Mouse (Mus musculus) testis, adult 2 months (tissue): ENCODE data around the gene Zfand5. TPM values are rescaled to one million over a fixed set of nuclear protein-coding genes. Genes with fewer than 3 reads are reported as not detected.
"Not testable (repeated sequence)": the region's sequence is repeated elsewhere in the genome, so short reads cannot be mapped to it uniquely, and the experiment has no call there.

Experiments used
- H3K27ac ChIP-seq: fragments of 200-500 bp; 2 replicates; pipeline ENCODE4 v1.5.1; 2012; ENCODE audit warnings: low read depth, low read length; ENCODE audit not compliant: control insufficient read depth, insufficient read depth
- H3K27me3 ChIP-seq: fragments of 200-500 bp; 2 replicates; pipeline ENCODE4 v1.6.1; 2012; ENCODE audit warnings: mild to moderate bottlenecking, low read length, moderate library complexity; ENCODE audit not compliant: control insufficient read depth, insufficient read depth
- H3K36me3 ChIP-seq: fragments of 200-500 bp; 2 replicates; pipeline ENCODE4 v1.6.1; 2012; ENCODE audit warnings: mild to moderate bottlenecking, low read length; ENCODE audit not compliant: control insufficient read depth, insufficient read depth
- H3K4me1 ChIP-seq: fragments of 200-500 bp; 2 replicates; pipeline ENCODE4 v1.6.1; 2012; ENCODE audit warnings: low read length; ENCODE audit not compliant: control insufficient read depth, insufficient read depth
- H3K4me3 ChIP-seq: fragments of 200-500 bp; 2 replicates; pipeline ENCODE4 v1.5.1; 2012; ENCODE audit warnings: low read depth, mild to moderate bottlenecking, low read length, moderate library complexity, mixed read lengths; ENCODE audit not compliant: control insufficient read depth
- CTCF ChIP-seq: fragments of 200-500 bp; IDR thresholded peaks from 2 replicates; pipeline ENCODE4 v1.5.1; 2012; ENCODE audit warnings: low read depth, mild to moderate bottlenecking, inconsistent platforms, low read length, moderate library complexity; ENCODE audit not compliant: control insufficient read depth, insufficient read depth, insufficient replicate concordance
- POLR2A ChIP-seq: fragments of 200-500 bp; IDR thresholded peaks from 2 replicates; pipeline ENCODE4 v1.6.1; 2012; ENCODE audit warnings: low read depth, mild to moderate bottlenecking, inconsistent platforms, low read length, moderate library complexity; ENCODE audit not compliant: control insufficient read depth
- polyA plus RNA-seq: library from polyadenylated mRNA; depleted of rRNA; stranded (reverse); fragments of >200 nt; gene quantifications from 2 replicates; pipeline ENCODE4 v1.2.3, GENCODE M21; 2012; rRNA removed

The Zfand5 gene
- polyA plus RNA-seq, result 7.5 and 10.3 TPM in 2 replicates

DNA sequence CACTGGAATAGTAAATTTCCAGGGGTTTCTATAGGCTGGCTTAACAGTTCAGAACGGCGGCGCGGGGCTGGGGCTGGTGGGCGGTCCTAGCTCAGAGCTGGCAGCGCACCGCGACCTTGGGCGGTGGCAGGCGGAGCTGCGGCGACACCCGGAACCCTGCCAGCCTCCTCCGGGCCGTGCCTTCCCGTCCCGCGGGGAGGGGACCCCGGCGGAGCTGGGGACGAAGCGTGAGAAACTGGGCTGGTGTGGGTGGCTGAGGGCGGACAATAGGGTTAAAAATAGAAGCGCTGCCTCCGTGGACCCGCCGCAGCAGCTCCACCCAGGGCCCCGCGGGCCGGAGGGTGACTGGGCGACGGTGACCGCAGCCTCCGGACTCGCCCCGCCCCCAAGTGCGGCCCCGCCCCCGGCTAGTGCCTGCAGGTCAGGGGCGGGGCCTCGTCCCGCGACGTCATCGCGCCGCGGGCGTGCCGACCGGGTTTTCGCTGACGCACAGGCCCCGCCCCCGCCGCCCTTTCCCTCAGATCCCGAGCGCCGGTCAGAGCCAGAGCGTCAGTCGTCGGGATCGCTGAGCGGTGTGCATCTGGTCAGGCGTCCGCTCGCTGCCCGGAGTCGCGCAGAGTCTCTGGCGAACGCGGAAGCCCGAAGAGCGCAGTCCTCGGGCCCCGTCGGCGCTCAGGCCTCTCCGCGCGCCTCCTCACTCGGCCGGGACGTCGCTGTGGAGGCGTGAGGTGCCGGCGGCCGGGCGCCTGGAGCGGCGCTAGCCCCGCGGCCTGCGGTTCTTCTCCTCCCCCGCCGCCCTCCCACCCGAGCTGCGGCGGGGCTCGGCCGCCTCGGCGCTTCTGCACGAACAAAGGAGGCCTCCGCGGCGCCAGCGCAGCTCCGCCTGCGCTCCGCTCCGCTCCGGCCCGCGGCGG is at the start of gene Zfand5:
Gene Zfand5 (plus strand): TSS at position 538 of the 914 bp plus-strand sequence.
- peak; percentile 99 for TF ChIP-seq POLR2A
- TF ChIP-seq CTCF, result 0 out of 2 replicates have a peak, but pooled peaks have one; percentile 1
- peak within 1 kb of the TSS; percentile 95 for H3K4me3 ChIP-seq
- no peaks in the 10 kb centered on the region; the same call in 1 of the 2 replicates for H3K4me1 ChIP-seq
- H3K27ac ChIP-seq, result peak within 1 kb of the TSS; percentile 97
- no peaks in the 10 kb centered on the region for H3K27me3 ChIP-seq
- H3K36me3 ChIP-seq, result no peaks in the 10 kb centered on the region

GRCm38 (mm10) chr19:21227131-21227530 is 44.9 kb upstream of the Zfand5 start:
- H3K4me1 ChIP-seq, result no peaks in the 10 kb centered on the region
- no peak overlapping the region for H3K27ac ChIP-seq
- no peak overlapping the region for H3K4me3 ChIP-seq
- H3K27me3 ChIP-seq, result no peaks in the 10 kb centered on the region
- H3K36me3 ChIP-seq, result no peaks in the 10 kb centered on the region
- TF ChIP-seq CTCF (no peak), POLR2A (no peak)

- Histone ChIP-seq H3K27ac (no peak overlapping the region), H3K4me3 (no peak overlapping the region), H3K4me1 (no peaks in the 10 kb centered on the region), H3K36me3 (no peaks in the 10 kb centered on the region), H3K27me3 (no peaks in the 10 kb centered on the region)
- no peak for TF ChIP-seq POLR2A
- no peak for TF ChIP-seq CTCF
Measured at GRCm38 (mm10) chr19:21227754-21228153, 44.3 kb upstream of the Zfand5 start.

GRCm38 (mm10) chr19:21248730-21249129 is 23.3 kb upstream of the Zfand5 start:
- not testable (repeated sequence) for H3K4me3 ChIP-seq, H3K4me1 ChIP-seq, H3K27ac ChIP-seq, H3K27me3 ChIP-seq, H3K36me3 ChIP-seq

GRCm38 (mm10) chr19:21253846-21254245 is 18.2 kb upstream of the Zfand5 start:
- TF ChIP-seq CTCF (no peak), POLR2A (no peak)
- no peaks in the 10 kb centered on the region for H3K4me1 ChIP-seq
- H3K27me3 ChIP-seq, result no peaks in the 10 kb centered on the region
- H3K4me3 ChIP-seq, result no peak overlapping the region
- H3K36me3 ChIP-seq, result no peaks in the 10 kb centered on the region
- H3K27ac ChIP-seq, result no peak overlapping the region

DNA sequence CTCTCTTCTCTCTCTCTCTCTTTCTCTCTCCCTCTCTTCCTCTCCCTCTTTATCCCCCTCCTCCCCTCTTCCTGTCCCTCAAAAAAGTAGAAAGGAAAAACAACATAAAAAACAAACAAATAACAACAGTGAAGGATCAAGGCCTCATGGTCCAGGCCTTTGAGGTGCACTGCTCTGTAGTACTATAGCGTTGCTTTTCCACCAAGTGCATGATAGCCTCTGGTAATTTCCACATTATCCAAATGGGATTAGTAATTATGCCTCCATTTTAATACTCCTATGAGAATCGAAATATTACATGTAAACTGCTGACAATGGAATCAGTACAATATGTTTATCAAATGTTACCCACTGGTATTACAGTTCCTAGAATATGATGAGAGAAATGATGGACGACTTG is 16.2 kb upstream of the Zfand5 start:
- no peak for TF ChIP-seq POLR2A
- no peak for TF ChIP-seq CTCF
- no peak overlapping the region for H3K27ac ChIP-seq

GRCm38 (mm10) chr19:21259453-21259852 is 12.6 kb upstream of the Zfand5 start:
- H3K36me3 ChIP-seq, result no peaks in the 10 kb centered on the region
- no peak overlapping the region for H3K4me3 ChIP-seq
- no peaks in the 10 kb centered on the region for H3K27me3 ChIP-seq
- H3K27ac ChIP-seq, result no peak overlapping the region
- H3K4me1 ChIP-seq, result no peaks in the 10 kb centered on the region
- TF ChIP-seq POLR2A (no peak), CTCF (no peak)

More for the DNA sequence above, 16.2 kb upstream of the Zfand5 start:
- Histone ChIP-seq H3K36me3 (no peaks in the 10 kb centered on the region), H3K4me3 (no peak overlapping the region), H3K27me3 (no peaks in the 10 kb centered on the region), H3K4me1 (no peaks in the 10 kb centered on the region)
